Mouse (Mus musculus): ENCODE data around the gene Stk40. TPM values are rescaled to one million over a fixed set of nuclear protein-coding genes. Genes with fewer than 3 reads are reported as not detected.

The Stk40 gene
- total and polyA plus RNA-seq, 2 experiments from 2014 or later, result 17.3 to 22.8 TPM

DNA sequence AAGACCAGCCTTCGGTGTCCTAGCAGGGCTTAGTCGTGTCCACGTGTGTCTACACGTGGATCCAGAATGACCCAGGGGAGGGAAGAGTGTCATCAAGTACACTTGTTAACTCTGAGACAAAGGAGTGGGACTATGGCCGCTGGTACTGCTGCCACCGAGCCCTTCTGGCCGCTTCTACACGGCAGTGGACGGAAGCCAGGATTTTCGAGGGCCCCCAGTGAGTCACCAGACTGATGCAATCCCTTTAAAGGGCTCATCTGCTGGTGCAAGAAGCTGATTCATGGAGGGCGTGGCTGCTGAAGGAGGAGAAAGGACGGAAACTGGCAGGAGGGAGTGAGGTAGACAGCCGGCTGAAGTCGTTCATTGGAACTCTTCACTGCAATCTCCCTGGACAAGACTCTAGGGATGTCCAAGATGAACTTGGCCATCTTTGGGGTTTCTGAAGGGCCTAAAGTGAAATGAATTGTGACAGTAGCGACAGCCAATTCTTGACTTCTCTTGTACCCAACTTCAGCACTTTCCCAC, 638 bp upstream of the Stk40 start:
- H3K9ac ChIP-seq (replicated peaks; ENCODE audit: low read depth, low read length), result peak overlapping the region; percentile 7
- peaks cover 42% of the 10 kb centered on the region for H3K4me1 ChIP-seq (ENCODE audit: control insufficient read depth, insufficient read depth)
- H3K36me3 ChIP-seq (replicated peaks; ENCODE audit: control insufficient read depth, insufficient read depth, low read length), result peaks cover 10% of the 10 kb centered on the region; the same call in 1 of the 2 replicates
- H3K27ac ChIP-seq (ENCODE audit: low read depth), result peak overlapping the region; percentile 90
- peak overlapping the region; percentile 73 for H3K4me3 ChIP-seq (ENCODE audit: low read depth, low read length)
- under 1% methylated on average over 15 of the region's 15 CpGs for WGBS
- peak; percentile 79 for ATAC-seq (ENCODE audit: insufficient read depth, low read depth)
- H3K4me2 ChIP-seq (ENCODE audit: low read depth, low read length), result peak overlapping the region; percentile 74
- H3K9me3 ChIP-seq (replicated peaks; ENCODE audit: control insufficient read depth, low read length), result no peaks in the 10 kb centered on the region
- peak; percentile 97 for DNase-seq (ENCODE audit: low spot score)
- TF ChIP-seq EP300 (IDR thresholded peaks at IDR 0.05; ENCODE audit: low read depth), result peak; percentile 61
- TF ChIP-seq CTCF (IDR thresholded peaks at IDR 0.05; ENCODE audit: low read depth), result no peak
- no peaks in the 10 kb centered on the region for H3K27me3 ChIP-seq (ENCODE audit: control insufficient read depth, insufficient read depth, low read length)

DNA sequence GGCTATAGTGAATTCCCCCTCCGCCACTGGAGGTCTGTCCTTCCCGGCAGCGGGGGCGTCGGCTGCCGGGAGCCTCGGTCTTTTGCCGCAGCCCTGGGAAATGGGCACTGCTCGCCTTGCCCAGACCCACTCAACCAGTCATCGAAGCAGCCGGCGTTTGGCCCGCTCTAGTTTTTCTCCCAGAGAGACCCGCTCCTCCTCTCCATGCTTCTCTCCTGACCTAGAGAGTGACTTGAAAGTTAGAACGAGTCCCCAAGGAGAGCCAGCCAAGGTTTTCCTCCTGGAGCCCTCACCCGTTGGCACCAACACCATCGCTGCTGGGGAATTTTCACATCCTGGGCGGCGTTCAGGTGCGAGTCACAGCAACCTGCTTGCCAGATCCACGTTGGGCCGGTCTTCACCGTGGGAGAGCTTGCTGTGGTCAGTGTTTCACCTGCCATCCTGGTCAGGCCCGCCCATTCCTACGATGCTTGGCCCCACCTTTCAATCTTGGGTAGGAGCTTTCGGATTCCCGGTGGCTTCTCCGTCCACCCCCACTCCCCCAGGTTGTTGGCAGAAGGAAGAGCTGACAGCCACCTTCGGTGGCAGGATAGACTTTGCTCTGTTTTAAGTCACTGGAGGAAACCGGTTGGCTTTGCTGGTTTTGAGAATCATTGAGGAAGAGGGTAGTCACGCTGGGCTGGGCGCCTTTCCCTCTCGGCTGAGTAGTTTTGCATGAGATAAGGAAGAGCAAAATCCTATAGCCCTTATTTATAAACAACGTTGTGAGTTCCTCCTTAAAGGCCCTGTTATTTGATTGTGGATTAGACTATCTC, 711 bp downstream of the Stk40 start:
- Histone ChIP-seq H3K4me2 (ENCODE audit: low read depth, low read length) (peak overlapping the region; percentile 82), H3K27ac (ENCODE audit: low read depth) (peak overlapping the region; percentile 90), H3K27me3 (ENCODE audit: control insufficient read depth, insufficient read depth, low read length) (no peaks in the 10 kb centered on the region), H3K9ac (replicated peaks; ENCODE audit: low read depth, low read length) (peak overlapping the region; percentile 85), H3K4me3 (ENCODE audit: low read depth, low read length) (peak overlapping the region; percentile 73), H3K9me3 (replicated peaks; ENCODE audit: control insufficient read depth, low read length) (no peaks in the 10 kb centered on the region), H3K4me1 (ENCODE audit: control insufficient read depth, insufficient read depth) (peaks cover 48% of the 10 kb centered on the region), H3K36me3 (replicated peaks; ENCODE audit: control insufficient read depth, insufficient read depth, low read length) (no peaks in the 10 kb centered on the region; the same call in 1 of the 2 replicates)
- no peak for TF ChIP-seq EP300 (IDR thresholded peaks at IDR 0.05; ENCODE audit: low read depth)
- DNase-seq (ENCODE audit: low spot score), result no peak
- 0 out of 2 replicates have a peak, but pooled peaks have one; percentile 2 for ATAC-seq (ENCODE audit: insufficient read depth, low read depth)
- 1% methylated on average over 33 of the region's 34 CpGs for WGBS

DNA sequence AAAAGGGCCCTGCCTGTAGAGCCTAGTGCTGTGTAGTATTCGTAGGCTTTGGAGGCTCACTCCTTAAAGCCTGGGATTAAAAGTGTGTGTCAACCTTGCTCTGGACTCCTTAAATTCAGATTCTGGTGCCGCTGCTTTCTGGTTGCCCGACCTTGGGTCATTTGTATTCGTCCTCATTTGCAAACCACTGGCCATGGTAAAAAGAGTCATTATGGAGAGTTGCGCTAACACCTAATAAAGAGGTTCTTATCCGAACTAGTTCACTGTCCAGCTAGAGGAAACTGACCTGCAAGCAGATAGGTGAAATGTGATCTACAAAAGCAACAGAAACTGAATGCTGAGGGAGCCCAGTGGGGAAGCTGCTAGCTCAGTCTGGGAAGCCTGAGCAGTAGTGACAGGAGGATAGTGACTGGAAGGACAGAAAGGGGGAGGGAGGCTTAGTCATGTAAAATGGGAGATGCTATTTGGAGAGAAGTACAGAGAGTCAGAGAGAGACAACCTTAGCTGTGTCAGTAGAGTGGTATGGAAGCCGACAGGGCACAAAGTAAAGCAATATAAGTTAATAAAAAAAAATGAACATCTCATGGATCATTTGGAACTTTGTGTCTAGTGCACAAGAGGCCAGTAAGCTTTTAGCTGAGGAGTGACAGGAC, 1.5 kb downstream of the Stk40 start:
- ATAC-seq (ENCODE audit: insufficient read depth, low read depth), result no peak
- Histone ChIP-seq H3K4me2 (ENCODE audit: low read depth, low read length) (peak overlapping the region; percentile 82), H3K9ac (replicated peaks; ENCODE audit: low read depth, low read length) (peak overlapping the region; percentile 85; the same call in 1 of the 2 replicates), H3K4me3 (ENCODE audit: low read depth, low read length) (peak overlapping the region; percentile 73), H3K4me1 (ENCODE audit: control insufficient read depth, insufficient read depth) (peaks cover 49% of the 10 kb centered on the region), H3K27me3 (ENCODE audit: control insufficient read depth, insufficient read depth, low read length) (no peaks in the 10 kb centered on the region), H3K9me3 (replicated peaks; ENCODE audit: control insufficient read depth, low read length) (no peaks in the 10 kb centered on the region), H3K36me3 (replicated peaks; ENCODE audit: control insufficient read depth, insufficient read depth, low read length) (no peaks in the 10 kb centered on the region; the same call in 1 of the 2 replicates), H3K27ac (ENCODE audit: low read depth) (no peak overlapping the region)
- no peak for DNase-seq (ENCODE audit: low spot score)
- TF ChIP-seq CTCF (IDR thresholded peaks at IDR 0.05; ENCODE audit: low read depth) (no peak), EP300 (IDR thresholded peaks at IDR 0.05; ENCODE audit: low read depth) (no peak)
- 68% methylated on average over 7 of the region's 7 CpGs for WGBS

DNA sequence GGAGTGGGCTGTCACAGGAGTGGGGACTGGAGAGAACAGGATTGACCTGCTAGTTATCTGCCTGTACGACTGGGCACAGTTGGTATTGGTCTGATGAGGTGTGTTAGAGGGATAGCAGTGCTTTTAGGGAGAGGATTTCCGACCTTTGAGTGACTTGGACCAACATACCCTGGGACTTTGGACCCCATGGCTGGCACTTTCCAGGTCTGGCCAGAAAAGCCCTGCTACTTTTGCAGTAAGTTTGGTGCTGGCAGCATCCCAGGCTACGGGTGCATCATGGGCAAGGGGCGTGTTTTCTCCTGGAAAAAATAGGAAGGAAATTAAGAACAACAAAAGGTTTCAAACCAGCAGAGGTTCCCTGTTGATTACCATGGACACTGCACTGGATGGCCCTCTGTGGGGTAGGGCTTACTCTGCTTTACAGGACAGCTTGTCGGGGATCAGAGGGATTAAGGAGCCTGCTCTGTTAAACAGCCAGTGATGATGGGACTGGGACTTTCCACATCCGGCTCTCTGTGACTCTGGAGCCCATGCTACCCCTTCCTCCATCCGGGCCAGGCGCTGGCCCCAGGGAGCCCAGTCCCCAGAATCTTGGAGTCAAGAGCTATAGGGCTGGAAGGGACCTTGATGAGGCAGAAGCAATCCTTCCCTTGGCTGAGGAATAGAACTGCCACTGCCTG, 4.4 kb downstream of the Stk40 start:
- Histone ChIP-seq H3K36me3 (replicated peaks; ENCODE audit: control insufficient read depth, insufficient read depth, low read length) (no peaks in the 10 kb centered on the region), H3K4me3 (ENCODE audit: low read depth, low read length) (no peak overlapping the region), H3K4me2 (ENCODE audit: low read depth, low read length) (peak overlapping the region; percentile 41), H3K27me3 (ENCODE audit: control insufficient read depth, insufficient read depth, low read length) (no peaks in the 10 kb centered on the region), H3K9me3 (replicated peaks; ENCODE audit: control insufficient read depth, low read length) (no peaks in the 10 kb centered on the region), H3K4me1 (ENCODE audit: control insufficient read depth, insufficient read depth) (peaks cover 58% of the 10 kb centered on the region), H3K9ac (replicated peaks; ENCODE audit: low read depth, low read length) (no peak overlapping the region; the same call in 1 of the 2 replicates), H3K27ac (ENCODE audit: low read depth) (peak overlapping the region; percentile 95)
- TF ChIP-seq CTCF (IDR thresholded peaks at IDR 0.05; ENCODE audit: low read depth), result no peak
- no peak for TF ChIP-seq EP300 (IDR thresholded peaks at IDR 0.05; ENCODE audit: low read depth)
- WGBS, result 49% methylated on average over 8 of the region's 8 CpGs
- DNase-seq (ENCODE audit: low spot score), result no peak
- ATAC-seq (ENCODE audit: insufficient read depth, low read depth), result no peak

All from heart, postnatal 0 days (tissue).